Mouse (Mus musculus) hematopoietic stem cell, adult 5-6 weeks (primary cell): Measurements from ENCODE around the gene Setd5. TPM values are rescaled to one million over a fixed set of nuclear protein-coding genes. Genes with fewer than 3 reads are reported as not detected.

ENCODE experiments used
- total RNA-seq: library from RNA; stranded (forward); fragments of 172-1452, 232-1000 nt; gene quantifications from 2 replicates; pipeline ENCODE4 v1.2.3, GENCODE M21; 2017

Setd5 gene
- total RNA-seq, 1 experiment from 2014 or later: 69.7 TPM

Other genes with a start within 250 kb of the Setd5 start
- gene Srgap3, start 130.1 kb upstream of the Setd5 start, total RNA-seq: 6.9 and 9.6 TPM in 2 replicates
- 75.1 and 89.8 TPM in 2 replicates for gene Thumpd3, start 31.1 kb upstream of the Setd5 start, total RNA-seq
- gene Lhfpl4, start 118.0 kb downstream of the Setd5 start, total RNA-seq: 0.69 TPM in 1 of 2 replicates, not detected in the other
- gene Mtmr14, start 160.5 kb downstream of the Setd5 start, total RNA-seq: 40.0 and 44.6 TPM in 2 replicates
- gene Cpne9, start 204.9 kb downstream of the Setd5 start, total RNA-seq: 0.35 TPM in 1 of 2 replicates, not detected in the other
- gene Brpf1, start 229.8 kb downstream of the Setd5 start, total RNA-seq: 24.6 and 35.6 TPM in 2 replicates
- gene Ogg1, start 249.6 kb downstream of the Setd5 start, total RNA-seq: 9.8 TPM in 2 replicates